In genomic region chr10:4341430-4341829, GRCm38 (mm10) we compare ENCODE assay signal across 9 mouse cellular contexts. TPM values are rescaled to one million over a fixed set of nuclear protein-coding genes. Genes with fewer than 3 reads are reported as not detected.
DNase-seq lines count a peak whose midpoint lies in the region; ATAC-seq lines count a peak whose summit lies in the region.
"Had no signal": no experiment of that assay in that cellular context is flagged by ENCODE, and none has a peak within 500 bp of the region (broad histone marks: within the 10 kb centered on the region; RNA-seq: fewer than 3 reads in every experiment).

No protein-coding gene starts in this region.

- H3K4me2 ChIP-seq in hindbrain, embryonic 14.5 days (replicated peaks): no peak overlapping the region
- H3K4me2 ChIP-seq in hindbrain, embryonic 13.5 days: no peak overlapping the region
- H3K4me2 ChIP-seq in embryonic facial prominence, embryonic 11.5 days (ENCODE audit: low read depth, low read length): no peak overlapping the region
- H3K4me2 ChIP-seq: embryonic facial prominence, embryonic 13.5 days had no signal

- H3K9me3 ChIP-seq in hindbrain, embryonic 14.5 days (ENCODE audit: control insufficient read depth, low read length): no peaks in the 10 kb centered on the region
- no peaks in the 10 kb centered on the region for H3K9me3 ChIP-seq in hindbrain, embryonic 13.5 days
- no peaks in the 10 kb centered on the region for H3K9me3 ChIP-seq in embryonic facial prominence, embryonic 11.5 days (replicated peaks; ENCODE audit: control insufficient read depth, low read length)
- H3K9me3 ChIP-seq: embryonic facial prominence, embryonic 13.5 days had no signal

- no peak overlapping the region for H3K4me3 ChIP-seq in hindbrain, embryonic 14.5 days (replicated peaks; ENCODE audit: low read length)
- no peak overlapping the region for H3K4me3 ChIP-seq in hindbrain, embryonic 13.5 days
- H3K4me3 ChIP-seq in embryonic facial prominence, embryonic 11.5 days (ENCODE audit: low read depth, low read length): no peak overlapping the region
- H3K4me3 ChIP-seq: embryonic facial prominence, embryonic 13.5 days had no signal

- 15% methylated on average over 2 of the region's 2 CpGs for WGBS in hindbrain, embryonic 14.5 days
- 17% methylated on average over 2 of the region's 2 CpGs for WGBS in hindbrain, embryonic 13.5 days
- WGBS in embryonic facial prominence, embryonic 11.5 days: 21% methylated on average over 2 of the region's 2 CpGs

- peak; percentile 46 for DNase-seq in hindbrain, embryonic 14.5 days (ENCODE audit: low spot score)
- DNase-seq in A20 (ENCODE audit: low read depth, low spot score) (peak; percentile 65), MN1 (ENCODE audit: low spot score) (peak; percentile 62)
- peak; percentile 65 for DNase-seq in embryonic facial prominence, embryonic 11.5 days (ENCODE audit: low spot score)
- peak; percentile 71 for DNase-seq in kidney, postnatal 10 days
- peak; percentile 63 for DNase-seq in mesoderm, embryonic 11.5 days (ENCODE audit: low read depth, low spot score)

- no peaks in the 10 kb centered on the region for H3K27me3 ChIP-seq in hindbrain, embryonic 14.5 days (ENCODE audit: control insufficient read depth, insufficient read depth, low read length)
- no peaks in the 10 kb centered on the region for H3K27me3 ChIP-seq in hindbrain, embryonic 13.5 days
- H3K27me3 ChIP-seq in embryonic facial prominence, embryonic 11.5 days (ENCODE audit: control insufficient read depth, insufficient read depth, low read length): no peaks in the 10 kb centered on the region
- H3K27me3 ChIP-seq: embryonic facial prominence, embryonic 13.5 days had no signal

- no peak for ATAC-seq in hindbrain, embryonic 14.5 days (ENCODE audit: low FRiP score)
- no peak for ATAC-seq in hindbrain, embryonic 13.5 days (ENCODE audit: low FRiP score)
- no peak for ATAC-seq in embryonic facial prominence, embryonic 11.5 days (replicated peaks; ENCODE audit: insufficient number of reproducible peaks, low FRiP score, low TSS enrichment, low read depth)
- ATAC-seq in erythroid progenitor cell, adult 5-6 weeks (replicated peaks; ENCODE audit: low FRiP score, poor library complexity, severe bottlenecking): no peak

- H3K9ac ChIP-seq in hindbrain, embryonic 14.5 days: no peak overlapping the region
- no peak overlapping the region for H3K9ac ChIP-seq in hindbrain, embryonic 13.5 days
- no peak overlapping the region for H3K9ac ChIP-seq in embryonic facial prominence, embryonic 11.5 days (replicated peaks; ENCODE audit: low read length)
- H3K9ac ChIP-seq: embryonic facial prominence, embryonic 13.5 days had no signal

- no peak overlapping the region for H3K27ac ChIP-seq in hindbrain, embryonic 14.5 days
- H3K27ac ChIP-seq in hindbrain, embryonic 13.5 days: no peak overlapping the region
- no peak overlapping the region for H3K27ac ChIP-seq in embryonic facial prominence, embryonic 11.5 days (replicated peaks; ENCODE audit: low read depth, low read length)
- H3K27ac ChIP-seq: embryonic facial prominence, embryonic 13.5 days had no signal

- peaks cover under 1% of the 10 kb centered on the region; the same call in 1 of the 2 replicates for H3K4me1 ChIP-seq in hindbrain, embryonic 14.5 days (replicated peaks; ENCODE audit: control insufficient read depth, insufficient read depth, low read length)
- H3K4me1 ChIP-seq in hindbrain, embryonic 13.5 days (replicated peaks): peaks cover 4% of the 10 kb centered on the region; the same call in 1 of the 2 replicates
- no peaks in the 10 kb centered on the region for H3K4me1 ChIP-seq in embryonic facial prominence, embryonic 11.5 days (ENCODE audit: control insufficient read depth, insufficient read depth, low read length)

- no peaks in the 10 kb centered on the region for H3K36me3 ChIP-seq in hindbrain, embryonic 14.5 days (replicated peaks; ENCODE audit: control insufficient read depth, insufficient read depth)
- no peaks in the 10 kb centered on the region for H3K36me3 ChIP-seq in hindbrain, embryonic 13.5 days
- H3K36me3 ChIP-seq in embryonic facial prominence, embryonic 11.5 days (replicated peaks; ENCODE audit: control insufficient read depth, insufficient read depth, low read depth, low read length): no peaks in the 10 kb centered on the region
- H3K36me3 ChIP-seq: embryonic facial prominence, embryonic 13.5 days had no signal

RNA-seq across cellular contexts. Expression of gene Zbtb2, which starts 46.5 kb away (rescaled TPM):
- 15.2 and 17.1 TPM in 2 replicates for polyA plus RNA-seq in hindbrain, embryonic 14.5 days (2014; fragmentation: Nextera tagmentation; extraction: Ambion mirVana)
- 15.7 and 16.0 TPM in 2 replicates for polyA plus RNA-seq in hindbrain, embryonic 13.5 days (2015; fragmentation: Nextera tagmentation; extraction: Ambion mirVana)
- 20.3 and 23.3 TPM in 2 replicates for polyA plus RNA-seq in embryonic facial prominence, embryonic 11.5 days (2014; fragmentation: Nextera tagmentation; extraction: Ambion mirVana)
- 8.4 and 11.9 TPM in 2 replicates for total RNA-seq in erythroid progenitor cell, adult 5-6 weeks (2015; ENCODE audit: low replicate concordance)
- total RNA-seq in erythroid progenitor cell, adult 5-6 weeks (2017; ENCODE audit: low replicate concordance): 5.1 and 6.7 TPM in 2 replicates
